Mouse (Mus musculus): ENCODE measurements at regions not wholly inside any gene's neighbourhood (a gene's known extent, or its start where the extent isn't known, plus 50 kb on each side); places are given as distances from the start of the nearest gene placed in this dataset.

GRCm38 (mm10) chr12:95054887-95055286 is 637.1 kb upstream of the Flrt2 start:
- DNase-seq (ENCODE audit: low read depth, low spot score) = no peak

DNA sequence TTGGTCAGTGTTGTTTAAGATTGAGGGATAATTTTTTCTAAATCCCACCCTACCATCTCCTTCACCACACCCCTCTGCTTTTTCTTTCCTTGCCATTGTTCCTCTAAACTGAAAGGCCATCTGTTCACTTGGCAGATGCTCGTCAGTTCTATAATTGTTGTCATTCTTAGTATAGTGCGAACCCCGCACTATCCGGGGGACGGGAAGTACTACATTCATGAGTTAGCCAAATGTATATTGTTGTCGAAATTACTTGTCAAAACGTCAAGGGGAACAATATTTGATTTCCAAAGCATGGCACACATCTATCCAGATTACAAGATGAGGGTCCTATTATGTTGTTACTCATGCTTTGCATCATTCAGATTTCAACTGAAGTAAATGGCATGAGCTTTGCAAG is 635.1 kb upstream of the Flrt2 start:
- DNase-seq (ENCODE audit: low read depth, low spot score) = no peak

GRCm38 (mm10) chr12:95059396-95059795 is 632.6 kb upstream of the Flrt2 start:
- no peak for DNase-seq (ENCODE audit: low read depth, low spot score)

- DNase-seq (ENCODE audit: low read depth, low spot score) = no peak
These were observed 619.7 kb upstream of the Flrt2 start for GRCm38 (mm10) chr12:95072307-95072706.

- no peak for DNase-seq (ENCODE audit: low read depth, low spot score)
These were observed 572.6 kb upstream of the Flrt2 start for GRCm38 (mm10) chr12:95119223-95119952.

- DNase-seq (ENCODE audit: low read depth, low spot score) = no peak
These were observed 559.2 kb upstream of the Flrt2 start for GRCm38 (mm10) chr12:95132804-95133203.

DNA sequence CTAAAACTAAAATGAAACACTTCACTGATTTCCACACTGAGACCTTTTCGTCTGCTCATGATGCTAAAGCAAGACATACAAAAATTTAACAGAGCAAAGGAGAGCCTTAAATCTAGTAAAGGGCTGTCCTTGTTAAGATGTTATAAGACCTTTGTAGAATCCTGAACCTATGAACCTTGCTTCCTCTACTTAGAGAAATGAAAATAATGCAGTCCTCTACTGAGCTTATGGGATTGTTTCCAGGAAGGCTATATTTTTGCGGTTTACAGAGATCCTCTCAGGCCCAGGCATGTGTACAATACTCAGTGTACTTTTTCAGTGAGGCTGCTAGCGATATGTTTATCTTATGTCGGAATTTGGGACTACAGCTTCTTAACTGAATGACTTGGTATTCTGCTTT is 558.5 kb upstream of the Flrt2 start:
- no peak for DNase-seq (ENCODE audit: low read depth, low spot score)

DNA sequence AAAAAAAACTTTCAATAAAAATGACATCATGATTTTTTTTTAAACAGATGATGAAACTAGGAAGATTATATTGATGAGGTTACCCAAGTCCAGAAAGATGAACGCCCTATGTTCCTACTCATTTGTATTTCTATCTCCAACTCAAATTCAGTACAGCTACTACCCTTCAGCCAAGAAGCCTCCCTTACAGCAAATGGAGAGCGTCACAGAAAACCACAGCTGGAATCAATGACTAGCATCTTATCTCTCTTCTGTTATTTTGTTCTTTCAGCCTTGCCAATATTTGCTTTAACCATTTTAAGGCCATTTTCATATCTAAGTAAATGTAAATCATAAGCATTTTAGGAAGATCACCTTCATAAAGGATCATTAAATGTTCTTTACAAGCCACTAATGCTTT is 553.9 kb upstream of the Flrt2 start:
- no peak for DNase-seq (ENCODE audit: low read depth, low spot score)

GRCm38 (mm10) chr12:95171051-95171450 is 521.0 kb upstream of the Flrt2 start:
- no peak for DNase-seq (ENCODE audit: low read depth, low spot score)

GRCm38 (mm10) chr12:95173810-95174402 is 518.1 kb upstream of the Flrt2 start:
- DNase-seq (ENCODE audit: low read depth, low spot score) = no peak

- DNase-seq (ENCODE audit: low read depth, low spot score) = no peak
These were observed 489.5 kb upstream of the Flrt2 start for GRCm38 (mm10) chr12:95202486-95202885.

GRCm38 (mm10) chr12:95205081-95205480 is 486.9 kb upstream of the Flrt2 start:
- no peak for DNase-seq (ENCODE audit: low read depth, low spot score)

DNA sequence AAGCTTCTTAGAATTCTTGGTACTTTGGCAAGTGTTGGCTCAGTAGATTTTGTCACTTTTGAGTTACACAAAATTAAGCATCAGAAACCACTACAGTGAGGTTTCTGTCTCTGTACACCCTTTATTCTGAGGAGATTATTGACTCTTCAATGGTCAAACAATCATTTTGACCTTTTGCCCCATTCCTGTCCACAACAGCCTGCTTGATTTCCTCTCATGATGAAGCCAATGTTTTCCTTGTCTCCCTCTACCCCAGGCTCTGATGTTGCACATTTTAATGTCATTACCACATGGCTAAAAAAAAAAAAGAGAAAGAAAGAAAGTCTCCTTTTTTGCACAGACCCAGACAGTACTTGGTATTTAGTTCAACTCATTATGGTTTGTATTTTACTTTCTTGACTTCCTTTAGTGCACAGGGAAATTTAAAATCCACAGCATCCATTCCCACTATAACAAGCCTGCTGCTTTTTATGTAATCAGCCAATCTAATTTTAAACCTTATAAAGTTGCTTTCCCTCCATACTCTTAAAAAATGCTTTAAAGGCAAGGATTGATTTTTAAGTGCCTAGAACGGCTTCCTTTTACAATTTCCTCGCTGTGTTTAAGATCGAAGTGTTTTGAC is 452.8 kb upstream of the Flrt2 start:
- peak; percentile 1 for DNase-seq (ENCODE audit: low read depth, low spot score)

DNA sequence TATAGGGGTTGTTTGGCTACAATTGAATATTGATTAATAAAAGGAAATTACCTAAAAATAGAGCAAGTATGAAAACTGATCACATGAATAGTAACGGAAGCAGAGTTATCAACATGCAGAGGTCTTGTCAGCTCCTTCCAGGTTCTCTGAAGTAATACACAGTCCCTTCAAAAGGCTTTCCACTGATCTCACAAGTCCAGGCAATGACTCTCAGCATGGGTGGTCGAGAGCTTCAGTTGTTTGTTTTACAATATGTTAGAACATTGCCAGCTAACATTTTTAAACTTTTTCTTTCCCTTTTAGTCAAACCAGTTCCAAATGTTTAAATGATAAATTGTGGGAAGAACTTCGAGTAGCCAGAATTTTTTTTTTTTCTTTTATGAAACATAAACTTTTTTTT is 424.8 kb upstream of the Flrt2 start:
- no peak for DNase-seq (ENCODE audit: low read depth, low spot score)

GRCm38 (mm10) chr12:95305386-95305785 is 386.6 kb upstream of the Flrt2 start:
- DNase-seq (ENCODE audit: low read depth, low spot score) = no peak

- no peak for DNase-seq (ENCODE audit: low read depth, low spot score)
These were observed 376.8 kb upstream of the Flrt2 start for GRCm38 (mm10) chr12:95315151-95315750.

- DNase-seq (ENCODE audit: low read depth, low spot score) = no peak
These were observed 375.2 kb upstream of the Flrt2 start for GRCm38 (mm10) chr12:95316820-95317219.

DNA sequence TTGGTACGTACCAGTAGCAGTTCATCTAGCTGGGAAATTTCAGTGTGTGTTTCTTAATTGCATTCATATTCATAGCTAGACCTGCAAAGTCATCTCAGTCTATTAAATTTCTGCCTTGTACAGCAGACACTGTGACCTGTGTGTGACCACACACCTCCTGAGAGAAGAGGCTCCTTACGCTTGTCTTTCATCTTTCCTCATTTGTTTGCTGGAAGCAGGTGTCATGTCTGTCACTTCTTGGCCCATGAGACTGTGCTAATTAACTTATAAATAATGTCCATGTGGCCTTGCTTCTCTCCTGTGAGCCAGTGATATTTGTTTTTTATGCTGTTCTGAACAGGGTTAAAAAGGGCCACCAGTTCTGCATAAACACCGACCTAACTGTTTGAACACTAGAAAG is 370.3 kb upstream of the Flrt2 start:
- no peak for DNase-seq (ENCODE audit: low read depth, low spot score)

GRCm38 (mm10) chr12:95329666-95330065 is 362.4 kb upstream of the Flrt2 start:
- no peak for DNase-seq (ENCODE audit: low read depth, low spot score)

- no peak for DNase-seq (ENCODE audit: low read depth, low spot score)
These were observed 344.2 kb upstream of the Flrt2 start for GRCm38 (mm10) chr12:95347786-95348185.

DNA sequence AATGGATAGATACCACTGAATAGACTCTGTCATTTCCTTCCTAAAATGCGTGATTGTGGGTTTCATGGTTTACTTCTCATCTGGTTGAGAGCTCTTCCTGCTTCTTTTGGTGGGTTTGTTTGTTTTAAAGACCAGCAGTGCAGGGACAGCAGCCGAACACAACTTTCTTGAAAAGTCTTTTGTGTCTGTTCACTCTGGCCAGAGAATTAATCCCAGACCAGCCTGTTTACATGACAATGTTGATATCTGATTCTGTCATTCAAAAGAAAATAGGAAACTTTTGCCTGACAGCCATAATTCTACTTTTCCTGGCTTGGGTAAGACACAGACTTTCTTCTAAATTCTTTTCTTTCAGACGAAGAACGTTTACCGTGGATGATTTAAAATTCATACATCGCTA is 336.9 kb upstream of the Flrt2 start:
- no peak for DNase-seq (ENCODE audit: low read depth, low spot score)

GRCm38 (mm10) chr12:95384248-95384964 is 307.6 kb upstream of the Flrt2 start:
- peak; percentile 38 for DNase-seq (ENCODE audit: low read depth, low spot score)

Measured in embryo, embryonic 11.5 days (tissue).